Mouse (Mus musculus): ENCODE measurements around the gene Notch2. TPM values are rescaled to one million over a fixed set of nuclear protein-coding genes. Genes with fewer than 3 reads are reported as not detected.

Gene Notch2
- polyA plus RNA-seq, 1 experiment from 2014 or later = 35.4 TPM

DNA sequence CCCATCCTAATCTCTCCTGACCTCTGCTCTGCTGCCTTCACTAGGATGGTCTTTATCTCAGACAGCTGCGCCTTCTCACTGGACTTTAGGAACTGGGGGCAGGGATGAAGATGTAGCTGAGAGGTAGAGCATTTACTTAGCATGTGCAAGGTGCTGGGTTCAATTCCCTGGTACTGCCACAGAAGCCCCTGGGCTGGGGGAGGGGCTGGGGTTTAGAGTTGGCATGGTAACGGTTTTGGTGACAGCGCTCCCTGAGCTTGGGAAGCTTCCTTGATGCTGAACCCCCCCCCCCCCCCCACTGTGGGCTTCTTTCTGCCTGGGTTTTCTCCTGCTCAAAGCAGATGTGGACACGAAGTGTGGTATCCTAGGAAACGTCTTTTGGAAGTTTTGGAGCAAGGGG is 80.6 kb downstream of the Notch2 start:
- Histone ChIP-seq H3K27ac (peak overlapping the region; percentile 29; the same call in 1 of the 2 replicates), H3K4me2 (no peak overlapping the region), H3K27me3 (no peaks in the 10 kb centered on the region), H3K9ac (no peak overlapping the region), H3K4me1 (peaks cover 45% of the 10 kb centered on the region), H3K4me3 (no peak overlapping the region), H3K36me3 (peaks cover 38% of the 10 kb centered on the region), H3K9me3 (no peaks in the 10 kb centered on the region)
- WGBS = 69% methylated on average over 5 of the region's 5 CpGs
- ATAC-seq (ENCODE audit: insufficient number of reproducible peaks, insufficient read depth, low FRiP score, low TSS enrichment, low read depth) = no peak

DNA sequence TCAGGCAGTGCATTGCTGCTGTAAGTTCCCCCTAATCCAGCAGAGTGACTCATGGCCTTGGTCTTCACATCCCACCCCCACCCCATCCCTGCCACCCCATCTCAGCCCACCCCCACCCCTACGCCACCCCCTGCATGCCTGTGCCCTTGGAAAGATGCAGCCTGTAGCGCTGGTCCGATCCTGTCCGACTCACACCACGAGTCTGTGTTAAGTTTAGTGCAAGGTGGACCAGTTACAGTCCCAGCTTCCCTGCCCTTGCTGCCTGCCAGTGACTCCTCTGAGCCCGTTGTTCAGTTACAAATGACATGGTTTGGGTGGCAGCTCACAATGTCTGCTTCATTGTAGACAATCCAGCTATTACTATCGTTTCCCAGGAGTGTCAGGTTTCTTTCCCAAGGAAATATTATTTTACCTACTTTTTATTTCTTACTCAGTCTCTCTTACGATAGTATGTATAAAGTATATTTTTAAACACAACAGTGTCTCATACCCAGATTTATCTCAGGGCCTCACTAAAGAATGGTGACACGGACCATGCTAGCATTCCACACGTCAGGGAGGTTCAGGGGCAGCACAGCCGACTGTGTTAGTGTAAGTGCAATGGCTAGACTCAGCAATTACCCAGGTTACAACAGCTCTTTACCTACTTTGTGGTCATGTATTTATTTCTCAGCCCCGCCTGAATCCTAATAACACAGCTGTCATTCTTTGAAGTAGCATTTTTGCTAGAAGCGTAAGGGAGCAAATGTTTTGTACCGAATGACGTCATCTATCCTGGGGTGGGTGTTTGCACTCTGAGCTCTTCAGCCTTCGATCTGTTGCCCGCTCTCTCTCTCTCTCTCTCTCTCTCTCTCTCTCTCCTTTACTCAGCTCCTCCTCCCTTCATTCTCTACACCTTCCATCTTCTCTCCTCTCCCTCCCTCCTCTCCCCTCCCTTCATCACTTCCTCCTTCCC is 81.6 kb downstream of the Notch2 start:
- no peak overlapping the region for H3K4me3 ChIP-seq
- no peaks in the 10 kb centered on the region for H3K27me3 ChIP-seq
- no peak overlapping the region for H3K9ac ChIP-seq
- peak overlapping the region; percentile 29 for H3K27ac ChIP-seq
- H3K4me1 ChIP-seq = peaks cover 38% of the 10 kb centered on the region
- peaks cover 46% of the 10 kb centered on the region for H3K36me3 ChIP-seq
- 57% methylated on average over 17 of the region's 17 CpGs for WGBS
- H3K4me2 ChIP-seq = no peak overlapping the region
- no peaks in the 10 kb centered on the region for H3K9me3 ChIP-seq
- no peak; the same call in 1 of the 2 replicates for ATAC-seq (ENCODE audit: insufficient number of reproducible peaks, insufficient read depth, low FRiP score, low TSS enrichment, low read depth)

DNA sequence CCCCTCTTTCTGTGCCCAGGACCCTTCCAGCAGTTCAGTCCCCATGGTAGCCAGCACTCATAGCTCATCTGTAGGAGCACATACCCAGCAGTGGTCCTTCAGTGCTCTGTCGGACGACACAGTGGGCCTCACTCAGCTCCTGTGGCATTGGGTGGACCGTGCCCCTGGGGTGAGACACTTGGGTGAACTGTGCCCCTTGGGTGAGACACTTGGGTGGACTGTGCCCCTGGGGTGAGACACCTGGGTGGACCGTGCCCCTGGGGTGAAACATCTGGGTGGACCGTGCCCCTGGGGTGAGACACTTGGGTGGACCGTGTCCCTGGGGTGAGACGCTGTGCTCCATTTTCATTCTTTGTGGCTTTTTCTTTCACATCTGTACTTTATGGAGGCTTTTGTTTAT is 83.7 kb downstream of the Notch2 start:
- H3K9me3 ChIP-seq = no peaks in the 10 kb centered on the region
- H3K4me3 ChIP-seq = no peak overlapping the region
- H3K36me3 ChIP-seq = peaks cover 55% of the 10 kb centered on the region
- no peak overlapping the region for H3K4me2 ChIP-seq
- peaks cover 47% of the 10 kb centered on the region for H3K4me1 ChIP-seq
- ATAC-seq (ENCODE audit: insufficient number of reproducible peaks, insufficient read depth, low FRiP score, low TSS enrichment, low read depth) = no peak
- H3K27ac ChIP-seq = no peak overlapping the region
- H3K27me3 ChIP-seq = no peaks in the 10 kb centered on the region
- H3K9ac ChIP-seq = no peak overlapping the region
- WGBS = 95% methylated on average over 7 of the region's 7 CpGs

DNA sequence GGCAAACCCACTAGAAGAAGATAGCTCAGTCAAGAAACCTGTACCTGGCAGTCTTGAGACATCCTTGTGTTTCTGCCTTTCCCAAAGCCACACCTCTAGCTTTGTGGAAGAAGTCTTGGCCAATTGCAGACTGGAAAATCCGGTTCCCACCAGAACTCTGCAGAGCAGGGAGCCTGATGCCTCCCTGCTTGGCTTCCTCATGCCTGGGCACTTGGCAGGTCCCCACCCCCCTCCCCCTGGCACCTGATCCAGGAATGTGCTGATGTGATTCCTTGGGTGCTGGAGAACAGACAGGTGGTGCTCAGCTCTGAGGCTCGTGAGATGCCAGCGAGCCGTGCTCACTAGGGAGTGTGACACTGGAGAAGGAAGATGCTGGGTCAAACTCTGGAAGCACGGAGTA is 85.3 kb downstream of the Notch2 start:
- Histone ChIP-seq H3K9me3 (no peaks in the 10 kb centered on the region), H3K4me2 (no peak overlapping the region), H3K4me3 (no peak overlapping the region), H3K36me3 (peaks cover 70% of the 10 kb centered on the region), H3K27ac (no peak overlapping the region; the same call in 1 of the 2 replicates), H3K27me3 (no peaks in the 10 kb centered on the region), H3K9ac (no peak overlapping the region), H3K4me1 (peaks cover 38% of the 10 kb centered on the region)
- WGBS = 80% methylated on average over 5 of the region's 5 CpGs
- peak; percentile 48; the same call in 1 of the 2 replicates for ATAC-seq (ENCODE audit: insufficient number of reproducible peaks, insufficient read depth, low FRiP score, low TSS enrichment, low read depth)

DNA sequence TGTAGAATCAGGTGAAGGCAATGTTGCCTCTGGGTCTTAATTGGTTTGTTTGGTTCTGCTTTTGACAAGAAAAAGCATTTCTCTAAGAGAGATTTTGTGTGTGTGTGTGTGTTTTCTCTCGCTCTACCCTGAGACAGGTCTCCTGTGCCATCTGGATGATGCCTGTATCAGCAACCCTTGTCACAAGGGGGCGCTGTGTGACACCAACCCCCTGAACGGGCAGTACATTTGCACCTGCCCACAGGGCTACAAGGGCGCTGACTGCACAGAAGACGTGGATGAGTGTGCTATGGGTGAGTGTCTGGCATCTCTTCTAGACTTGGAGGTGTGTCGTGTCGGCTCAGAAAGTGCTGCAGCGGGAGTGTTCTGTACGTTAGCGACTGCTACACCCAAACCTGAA is 86.0 kb downstream of the Notch2 start:
- no peak overlapping the region for H3K9ac ChIP-seq
- H3K36me3 ChIP-seq = peaks cover 76% of the 10 kb centered on the region
- H3K4me2 ChIP-seq = no peak overlapping the region
- H3K4me3 ChIP-seq = no peak overlapping the region
- no peaks in the 10 kb centered on the region for H3K9me3 ChIP-seq
- H3K4me1 ChIP-seq = peaks cover 33% of the 10 kb centered on the region
- no peak for ATAC-seq (ENCODE audit: insufficient number of reproducible peaks, insufficient read depth, low FRiP score, low TSS enrichment, low read depth)
- peak overlapping the region; percentile 11; the same call in 1 of the 2 replicates for H3K27ac ChIP-seq
- WGBS = 85% methylated on average over 10 of the region's 10 CpGs
- H3K27me3 ChIP-seq = no peaks in the 10 kb centered on the region

DNA sequence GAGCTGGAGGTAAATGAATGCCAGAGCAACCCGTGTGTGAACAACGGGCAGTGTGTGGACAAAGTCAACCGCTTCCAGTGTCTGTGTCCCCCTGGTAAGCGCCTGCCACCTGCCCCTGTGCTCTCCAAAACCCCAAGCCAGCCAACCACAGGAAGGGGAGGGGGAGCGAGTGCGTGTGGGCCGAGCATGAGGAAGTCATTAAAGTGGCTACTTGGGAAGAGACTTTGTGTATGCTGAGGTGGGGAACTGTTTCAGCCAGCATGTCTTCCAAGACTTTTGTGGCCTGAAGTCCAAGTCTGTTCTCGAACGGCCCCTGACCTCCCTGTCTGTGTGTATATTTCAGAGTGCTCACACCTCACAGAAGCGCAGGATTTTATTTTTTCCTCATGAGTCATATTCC is 88.2 kb downstream of the Notch2 start:
- no peaks in the 10 kb centered on the region for H3K9me3 ChIP-seq
- H3K4me3 ChIP-seq = no peak overlapping the region
- no peaks in the 10 kb centered on the region for H3K27me3 ChIP-seq
- no peak for ATAC-seq (ENCODE audit: insufficient number of reproducible peaks, insufficient read depth, low FRiP score, low TSS enrichment, low read depth)
- H3K4me1 ChIP-seq = peaks cover 44% of the 10 kb centered on the region
- no peak overlapping the region for H3K4me2 ChIP-seq
- H3K36me3 ChIP-seq = peaks cover 92% of the 10 kb centered on the region
- 26% methylated on average over 10 of the region's 10 CpGs for WGBS
- no peak overlapping the region for H3K9ac ChIP-seq
- H3K27ac ChIP-seq = peak overlapping the region; percentile 44

DNA sequence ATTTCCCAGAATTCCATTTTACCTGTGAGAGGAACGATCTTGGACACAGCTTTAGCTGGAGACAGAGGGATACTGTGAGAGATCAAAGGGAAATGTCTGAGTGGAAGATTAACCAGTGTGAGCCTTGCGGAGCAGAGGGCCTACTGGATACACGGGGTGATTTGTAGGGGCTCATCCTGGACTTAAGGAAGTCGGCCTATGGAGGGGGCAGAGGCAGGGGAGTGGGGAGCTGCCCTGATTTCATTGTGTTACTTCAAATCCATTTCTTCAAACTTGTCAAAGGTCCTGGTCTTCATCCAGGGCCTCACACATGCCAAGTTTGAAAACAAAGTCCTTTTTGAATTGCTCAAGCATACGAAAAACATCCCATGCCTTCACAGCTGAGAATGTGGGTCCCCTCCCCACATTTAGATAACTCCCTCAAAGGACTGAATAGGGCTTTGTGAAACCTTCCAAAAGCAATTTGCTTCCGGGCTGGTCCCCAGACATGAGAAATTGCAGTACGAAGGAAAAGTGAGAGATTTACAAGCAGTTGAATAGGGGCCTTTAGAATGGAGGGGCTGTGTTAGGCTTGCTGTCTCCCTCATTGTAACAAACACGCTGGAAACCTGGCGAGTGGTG is 91.6 kb downstream of the Notch2 start:
- Histone ChIP-seq H3K9ac (no peak overlapping the region), H3K4me1 (peaks cover 65% of the 10 kb centered on the region), H3K36me3 (peaks cover 91% of the 10 kb centered on the region), H3K27ac (peak overlapping the region; percentile 73), H3K4me2 (no peak overlapping the region), H3K27me3 (no peaks in the 10 kb centered on the region), H3K9me3 (no peaks in the 10 kb centered on the region), H3K4me3 (no peak overlapping the region)
- ATAC-seq (ENCODE audit: insufficient number of reproducible peaks, insufficient read depth, low FRiP score, low TSS enrichment, low read depth) = no peak
- WGBS = 59% methylated on average over 9 of the region's 9 CpGs

DNA sequence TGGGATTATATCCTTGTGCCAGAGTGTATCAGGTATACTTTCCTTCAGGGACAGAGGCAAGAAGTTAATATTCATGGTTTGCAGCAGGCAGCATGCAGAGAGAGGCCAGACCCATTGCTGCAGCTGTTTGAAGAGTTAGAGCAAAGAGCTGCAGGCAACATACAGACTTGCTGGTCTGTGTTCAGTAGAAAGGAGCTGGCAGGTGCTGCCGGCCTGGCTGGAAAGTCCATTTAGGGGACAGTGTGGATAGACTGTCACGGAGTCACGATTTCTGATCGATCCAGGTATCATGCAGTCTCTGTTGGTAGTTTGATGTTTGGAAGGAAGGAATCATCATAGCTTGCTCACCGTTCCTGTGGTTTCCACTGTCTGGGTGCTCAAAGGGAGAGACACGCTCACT is 92.2 kb downstream of the Notch2 start:
- no peak overlapping the region for H3K4me2 ChIP-seq
- H3K27ac ChIP-seq = peak overlapping the region; percentile 73
- H3K36me3 ChIP-seq = peaks cover 86% of the 10 kb centered on the region
- WGBS = 79% methylated on average over 6 of the region's 6 CpGs
- H3K4me1 ChIP-seq = peaks cover 65% of the 10 kb centered on the region
- no peak overlapping the region for H3K4me3 ChIP-seq
- H3K9ac ChIP-seq = no peak overlapping the region
- no peaks in the 10 kb centered on the region for H3K27me3 ChIP-seq
- no peak for ATAC-seq (ENCODE audit: insufficient number of reproducible peaks, insufficient read depth, low FRiP score, low TSS enrichment, low read depth)
- no peaks in the 10 kb centered on the region for H3K9me3 ChIP-seq

DNA sequence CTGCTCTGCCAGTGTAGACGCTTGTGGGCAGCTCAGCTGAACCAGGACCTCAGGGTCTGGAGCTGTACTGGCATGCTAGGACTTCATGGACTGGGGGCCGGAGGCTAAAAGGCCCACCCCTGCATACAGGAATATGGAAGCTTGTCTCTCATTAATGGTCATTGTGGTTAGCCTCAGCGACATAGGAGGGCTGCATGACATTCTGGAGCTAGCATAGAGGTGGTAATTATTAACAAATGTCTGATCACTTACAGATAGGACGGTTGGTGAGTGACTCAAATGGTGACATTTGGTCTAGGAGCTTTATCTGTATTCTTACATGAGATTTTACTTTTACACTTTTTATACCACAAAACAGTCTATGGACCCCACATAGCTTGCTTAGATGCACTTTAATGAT is 92.8 kb downstream of the Notch2 start:
- WGBS = 54% methylated on average over 4 of the region's 4 CpGs
- no peak for ATAC-seq (ENCODE audit: insufficient number of reproducible peaks, insufficient read depth, low FRiP score, low TSS enrichment, low read depth)
- H3K4me1 ChIP-seq = peaks cover 59% of the 10 kb centered on the region
- H3K4me3 ChIP-seq = no peak overlapping the region
- peak overlapping the region; percentile 73 for H3K27ac ChIP-seq
- H3K9ac ChIP-seq = no peak overlapping the region
- H3K9me3 ChIP-seq = no peaks in the 10 kb centered on the region
- H3K27me3 ChIP-seq = no peaks in the 10 kb centered on the region
- peaks cover 85% of the 10 kb centered on the region for H3K36me3 ChIP-seq
- no peak overlapping the region for H3K4me2 ChIP-seq

DNA sequence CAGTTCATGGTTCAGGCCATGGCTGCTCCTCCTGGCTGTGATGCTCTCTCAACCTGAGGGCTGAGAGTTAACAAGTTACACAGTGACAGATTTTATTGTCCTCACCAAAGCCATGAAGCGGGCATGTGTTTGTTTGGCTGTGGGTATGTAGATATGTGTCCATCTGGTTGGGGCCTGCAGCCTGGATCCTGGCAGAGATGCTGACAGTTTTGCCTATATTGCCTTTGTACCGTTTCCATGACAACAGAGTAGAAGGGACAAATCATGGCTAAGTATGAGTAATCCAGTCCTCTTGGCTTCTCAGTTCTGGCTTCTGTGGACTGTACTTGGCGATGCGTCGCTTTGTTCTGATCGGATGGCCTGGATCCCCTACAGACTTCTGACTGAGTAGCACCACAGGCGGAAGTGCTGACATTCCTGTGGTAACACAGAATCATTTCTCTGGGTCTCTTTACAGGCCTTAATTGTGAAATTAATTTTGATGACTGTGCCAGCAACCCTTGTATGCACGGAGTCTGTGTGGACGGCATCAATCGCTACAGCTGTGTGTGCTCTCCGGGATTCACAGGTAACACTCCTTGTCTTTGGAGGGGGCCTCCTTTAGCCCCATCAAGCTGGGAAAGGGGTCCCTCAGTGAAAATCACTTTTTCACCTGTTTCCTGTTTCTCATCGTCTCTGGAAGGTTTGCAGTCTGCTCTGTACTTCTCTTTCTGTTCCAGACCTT is 93.4 kb downstream of the Notch2 start:
- ATAC-seq (ENCODE audit: insufficient number of reproducible peaks, insufficient read depth, low FRiP score, low TSS enrichment, low read depth) = no peak

DNA sequence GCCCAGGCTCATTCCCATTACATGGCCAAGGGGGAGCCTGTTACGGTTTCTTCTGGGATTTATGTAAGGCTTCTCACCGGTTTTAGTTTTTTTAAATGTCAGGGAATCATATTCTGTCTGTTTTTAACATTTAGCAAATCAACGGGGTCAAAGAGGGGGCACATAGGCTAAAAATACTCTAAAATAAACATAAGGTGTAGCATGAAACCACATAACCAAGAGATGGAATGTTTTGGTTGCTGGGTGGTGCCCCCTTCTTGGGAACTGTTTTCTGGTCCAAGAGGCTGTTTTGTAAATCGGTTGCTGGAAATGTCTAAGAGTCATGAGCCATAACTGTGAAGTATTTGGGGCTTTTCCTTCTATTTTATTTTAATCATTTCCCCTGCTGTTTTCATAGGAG is 95.1 kb downstream of the Notch2 start:
- no peak overlapping the region for H3K4me3 ChIP-seq
- H3K4me2 ChIP-seq = no peak overlapping the region
- ATAC-seq (ENCODE audit: insufficient number of reproducible peaks, insufficient read depth, low FRiP score, low TSS enrichment, low read depth) = no peak
- peaks cover 86% of the 10 kb centered on the region for H3K36me3 ChIP-seq
- H3K27ac ChIP-seq = peak overlapping the region; percentile 76
- no peak overlapping the region for H3K9ac ChIP-seq
- no peaks in the 10 kb centered on the region for H3K27me3 ChIP-seq
- H3K9me3 ChIP-seq = no peaks in the 10 kb centered on the region
- 55% methylated on average over 4 of the region's 4 CpGs for WGBS
- H3K4me1 ChIP-seq = peaks cover 45% of the 10 kb centered on the region

More for the DNA sequence above, 93.4 kb downstream of the Notch2 start:
- Histone ChIP-seq H3K9me3 (no peaks in the 10 kb centered on the region), H3K27ac (0 out of 2 replicates have a peak overlapping the region, but pooled peaks have one; percentile 19), H3K36me3 (peaks cover 86% of the 10 kb centered on the region), H3K4me2 (no peak overlapping the region), H3K4me1 (peaks cover 53% of the 10 kb centered on the region), H3K27me3 (no peaks in the 10 kb centered on the region), H3K4me3 (no peak overlapping the region), H3K9ac (no peak overlapping the region)
- WGBS = 79% methylated on average over 12 of the region's 12 CpGs

All from embryonic facial prominence, embryonic 13.5 days (tissue).